Mouse (Mus musculus) liver, embryonic 15.5 days (tissue): Measurements from ENCODE around the gene Trim80. TPM values are rescaled to one million over a fixed set of nuclear protein-coding genes. Genes with fewer than 3 reads are reported as not detected.
A peak's percentile ranks its signal among the peaks of the same experiment; 100 is the strongest.
"Not testable (repeated sequence)": the region's sequence is repeated elsewhere in the genome, so short reads cannot be mapped to it uniquely, and the experiment has no call there.

Source experiments
- ATAC-seq: fragments of 200-750 bp; cut with Nextera tagmentation; 2 replicates; pipeline ENCODE4 v1.8.0; 2017; ENCODE audit warnings: moderate number of reproducible peaks, mild to moderate bottlenecking, moderate library complexity; ENCODE audit not compliant: insufficient read depth
- H3K27ac ChIP-seq: fragments of 300-500 bp; sonication (generic); replicated peaks from 2 replicates; pipeline ENCODE4 v1.5.1; 2015; ENCODE audit warnings: mild to moderate bottlenecking, inconsistent platforms
- H3K27me3 ChIP-seq: fragments of 300-500 bp; sonication (generic); 2 replicates; pipeline ENCODE4 v1.6.1; 2015; ENCODE audit warnings: mild to moderate bottlenecking, inconsistent platforms
- H3K36me3 ChIP-seq: fragments of 300-500 bp; sonication (generic); replicated peaks from 2 replicates; pipeline ENCODE4 v1.6.1; 2015; ENCODE audit warnings: moderate library complexity, mild to moderate bottlenecking, inconsistent platforms
- H3K4me1 ChIP-seq: fragments of 300-500 bp; sonication (generic); replicated peaks from 2 replicates; pipeline ENCODE4 v1.6.1; 2015; ENCODE audit warnings: inconsistent platforms
- H3K4me2 ChIP-seq: fragments of 300-500 bp; sonication (generic); 2 replicates; pipeline ENCODE4 v1.6.1; 2015; ENCODE audit warnings: moderate library complexity, mild to moderate bottlenecking, inconsistent platforms
- H3K4me3 ChIP-seq: fragments of 300-500 bp; sonication (generic); replicated peaks from 2 replicates; pipeline ENCODE4 v1.5.1; 2015; ENCODE audit warnings: mild to moderate bottlenecking, inconsistent platforms
- H3K9ac ChIP-seq: fragments of 300-500 bp; sonication (generic); 2 replicates; pipeline ENCODE4 v1.6.1; 2015; ENCODE audit warnings: moderate library complexity, mild to moderate bottlenecking, inconsistent platforms
- H3K9me3 ChIP-seq: fragments of 300-500 bp; sonication (generic); replicated peaks from 2 replicates; pipeline ENCODE4 v1.6.1; 2016; ENCODE audit warnings: inconsistent platforms
- WGBS: fragments of 180-500 bp; shearing (Covaris S2); methylation state at CpG from one replicate; pipeline ENCODE4 v1.1.7; 2015; ENCODE audit warnings: mixed read lengths; ENCODE audit not compliant: insufficient replicate concordance; 5-methylcytosine and 5-hydroxymethylcytosine counted together
- polyA plus RNA-seq: library from polyadenylated mRNA; unstranded; fragments of >200 nt; fragmentation: Nextera tagmentation; extraction: Ambion mirVana; gene quantifications from 2 replicates; pipeline ENCODE4 v1.2.1, GENCODE M21; 2015

The Trim80 gene
- polyA plus RNA-seq, 1 experiment from 2014 or later = 0.55 TPM

- H3K27me3 ChIP-seq = no peaks in the 10 kb centered on the region; the same call in 1 of the 2 replicates
- no peak overlapping the region for H3K4me3 ChIP-seq
- WGBS = 64% methylated on average over 7 of the region's 7 CpGs
- H3K9me3 ChIP-seq = no peaks in the 10 kb centered on the region
- H3K4me1 ChIP-seq = peaks cover 18% of the 10 kb centered on the region
- no peak for ATAC-seq
- H3K4me2 ChIP-seq = no peak overlapping the region
- peak overlapping the region; percentile 69; the same call in 1 of the 2 replicates for H3K27ac ChIP-seq
- no peaks in the 10 kb centered on the region for H3K36me3 ChIP-seq
- H3K9ac ChIP-seq = no peak overlapping the region
Measured at GRCm38 (mm10) chr11:115450176-115450575, 9.8 kb downstream of the Trim80 start.

GRCm38 (mm10) chr11:115451781-115452241 is 11.5 kb downstream of the Trim80 start:
- H3K9ac ChIP-seq = no peak overlapping the region
- no peak overlapping the region for H3K27ac ChIP-seq
- H3K36me3 ChIP-seq = no peaks in the 10 kb centered on the region
- ATAC-seq = no peak
- H3K4me1 ChIP-seq = peaks cover 10% of the 10 kb centered on the region
- H3K27me3 ChIP-seq = no peaks in the 10 kb centered on the region
- no peak overlapping the region for H3K4me2 ChIP-seq
- 54% methylated on average over 8 of the region's 8 CpGs for WGBS
- no peaks in the 10 kb centered on the region for H3K9me3 ChIP-seq
- no peak overlapping the region for H3K4me3 ChIP-seq

DNA sequence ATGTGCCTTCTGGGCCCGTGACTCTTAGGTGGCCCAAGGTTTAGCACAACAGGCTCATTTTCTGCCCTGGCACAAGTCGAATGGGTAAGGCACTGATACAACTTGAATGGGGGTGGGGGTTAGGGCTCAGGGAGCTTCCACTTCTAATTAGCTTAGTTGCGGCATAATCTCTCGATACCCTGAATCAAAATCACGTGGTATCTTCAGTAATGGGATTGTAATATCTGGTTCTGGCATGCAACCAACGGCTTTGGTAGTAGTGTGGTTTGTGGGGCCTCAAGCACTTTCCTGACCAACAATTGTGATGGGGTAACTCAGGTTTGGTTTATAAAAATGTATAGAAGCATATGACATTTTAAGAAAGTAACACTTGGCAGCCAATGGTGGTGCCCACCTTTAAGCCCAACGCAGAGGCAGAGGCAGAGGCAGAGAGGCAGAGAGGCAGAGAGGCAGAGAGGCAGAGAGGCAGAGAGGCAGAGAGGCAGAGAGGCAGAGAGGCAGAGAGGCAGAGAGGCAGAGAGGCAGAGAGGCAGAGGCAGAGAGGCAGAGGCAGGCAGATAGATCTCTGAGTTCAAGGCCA is 12.0 kb downstream of the Trim80 start:
- Histone ChIP-seq H3K27me3 (no peaks in the 10 kb centered on the region), H3K9me3 (no peaks in the 10 kb centered on the region), H3K9ac (no peak overlapping the region), H3K4me2 (no peak overlapping the region), H3K36me3 (no peaks in the 10 kb centered on the region), H3K27ac (no peak overlapping the region), H3K4me3 (no peak overlapping the region), H3K4me1 (peaks cover 9% of the 10 kb centered on the region)
- ATAC-seq = no peak
- WGBS = 62% methylated on average over 7 of the region's 7 CpGs

DNA sequence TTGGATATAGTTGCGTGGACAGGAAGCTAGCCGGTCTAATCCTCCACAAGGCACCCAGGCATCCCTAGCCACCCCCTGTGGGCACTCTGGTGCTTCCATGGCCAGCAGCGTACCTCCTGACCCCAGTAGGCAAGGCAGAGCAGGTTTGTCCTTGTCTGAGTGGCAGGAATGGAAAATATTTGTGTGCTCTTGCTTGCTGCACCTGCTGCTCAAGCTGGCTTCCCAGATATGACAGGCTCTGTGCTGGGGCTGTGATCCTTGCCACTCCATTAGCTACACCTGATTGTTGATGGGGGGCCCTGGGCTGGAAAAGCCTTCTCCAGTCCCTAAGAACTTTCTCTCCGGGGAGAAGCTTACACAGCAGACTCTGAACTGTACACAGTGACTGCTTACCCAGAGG is 13.0 kb downstream of the Trim80 start:
- Histone ChIP-seq H3K9ac (no peak overlapping the region), H3K27ac (no peak overlapping the region), H3K36me3 (no peaks in the 10 kb centered on the region), H3K27me3 (no peaks in the 10 kb centered on the region), H3K4me2 (no peak overlapping the region), H3K4me3 (no peak overlapping the region), H3K4me1 (peaks cover 9% of the 10 kb centered on the region), H3K9me3 (no peaks in the 10 kb centered on the region)
- ATAC-seq = no peak
- WGBS = 48% methylated on average over 4 of the region's 4 CpGs

- not testable (repeated sequence) for H3K9ac ChIP-seq, ATAC-seq, H3K9me3 ChIP-seq, H3K36me3 ChIP-seq, H3K27ac ChIP-seq, H3K27me3 ChIP-seq, H3K4me3 ChIP-seq, H3K4me2 ChIP-seq, H3K4me1 ChIP-seq
- 56% methylated on average over 6 of the region's 6 CpGs for WGBS
Measured at GRCm38 (mm10) chr11:115454822-115455221, 14.5 kb downstream of the Trim80 start.

DNA sequence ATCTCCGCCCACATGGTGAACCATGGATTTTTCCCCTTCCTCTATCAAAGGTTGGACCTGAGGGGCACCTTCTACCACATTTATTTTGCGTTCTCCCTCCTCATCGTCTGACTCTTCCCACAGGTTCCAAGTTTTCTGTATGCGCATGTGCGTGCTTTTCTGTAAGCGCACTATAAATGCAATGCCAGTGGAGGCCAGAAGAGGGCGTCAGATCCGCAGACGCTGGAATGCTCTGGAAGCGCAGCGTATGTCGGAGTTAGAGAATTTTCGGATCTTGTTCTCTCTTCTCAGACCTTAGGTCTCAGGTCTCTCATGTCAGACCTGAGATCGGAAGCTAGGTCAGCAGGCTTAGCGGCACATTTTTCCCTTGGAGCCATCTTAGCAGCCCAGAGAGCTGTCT is 15.3 kb downstream of the Trim80 start:
- Histone ChIP-seq H3K4me2 (no peak overlapping the region), H3K9ac (no peak overlapping the region), H3K4me1 (peaks cover 3% of the 10 kb centered on the region; the same call in 1 of the 2 replicates), H3K9me3 (no peaks in the 10 kb centered on the region), H3K36me3 (no peaks in the 10 kb centered on the region), H3K4me3 (no peak overlapping the region), H3K27me3 (0 out of 2 replicates have a peak, but pooled peaks cover 2% of the 10 kb centered on the region), H3K27ac (no peak overlapping the region)
- 77% methylated on average over 15 of the region's 15 CpGs for WGBS
- ATAC-seq = no peak

DNA sequence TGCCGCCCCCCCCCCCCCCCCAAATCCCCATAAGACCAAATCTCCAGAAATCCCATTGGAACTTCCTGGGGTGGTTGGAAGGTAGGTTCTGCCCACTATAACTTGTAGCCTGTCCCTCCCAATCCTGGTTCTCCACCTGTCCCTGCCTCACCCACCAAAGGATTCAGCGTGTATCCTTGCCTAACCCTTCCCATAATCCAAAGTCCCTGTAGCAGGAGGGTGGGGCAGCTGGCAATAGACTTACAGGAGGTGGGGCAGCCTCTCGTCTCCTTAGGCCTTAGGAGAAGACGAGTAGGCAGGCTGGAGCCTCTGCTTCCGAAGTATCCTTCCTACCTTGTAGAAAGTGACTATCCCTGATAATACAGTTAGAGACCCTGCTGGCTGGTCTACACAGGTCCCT is 15.8 kb downstream of the Trim80 start:
- Histone ChIP-seq H3K4me2 (no peak overlapping the region), H3K27ac (no peak overlapping the region), H3K4me1 (peaks cover 3% of the 10 kb centered on the region; the same call in 1 of the 2 replicates), H3K9me3 (no peaks in the 10 kb centered on the region), H3K4me3 (no peak overlapping the region), H3K36me3 (no peaks in the 10 kb centered on the region), H3K9ac (no peak overlapping the region), H3K27me3 (0 out of 2 replicates have a peak, but pooled peaks cover 5% of the 10 kb centered on the region)
- ATAC-seq = no peak
- WGBS = 66% methylated on average over 5 of the region's 5 CpGs

DNA sequence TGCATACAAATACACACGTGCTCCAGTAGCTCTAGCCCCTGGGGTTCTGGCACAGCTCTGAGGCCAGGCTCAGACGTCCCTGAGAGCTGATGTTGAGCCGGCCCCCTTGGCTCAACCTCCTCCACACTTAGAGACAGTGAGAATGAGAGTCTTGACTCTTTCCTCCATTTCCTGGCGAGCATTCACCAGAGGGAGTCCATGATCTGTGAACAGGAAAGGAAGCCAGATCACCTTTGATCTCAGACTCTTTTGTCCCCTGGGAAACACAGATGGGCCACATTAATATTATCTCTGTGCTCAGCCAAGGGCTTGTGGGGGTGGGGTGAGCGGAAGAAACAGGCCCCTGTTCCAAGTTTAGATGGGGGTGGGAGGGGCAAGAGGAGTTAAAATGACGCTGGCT is 17.1 kb downstream of the Trim80 start:
- peaks cover 12% of the 10 kb centered on the region; the same call in 1 of the 2 replicates for H3K27me3 ChIP-seq
- WGBS = 35% methylated on average over 6 of the region's 6 CpGs
- H3K36me3 ChIP-seq = no peaks in the 10 kb centered on the region
- peaks cover 3% of the 10 kb centered on the region; the same call in 1 of the 2 replicates for H3K4me1 ChIP-seq
- H3K4me3 ChIP-seq = no peak overlapping the region
- H3K9ac ChIP-seq = no peak overlapping the region
- H3K9me3 ChIP-seq = no peaks in the 10 kb centered on the region
- no peak overlapping the region for H3K27ac ChIP-seq
- no peak for ATAC-seq
- H3K4me2 ChIP-seq = no peak overlapping the region

DNA sequence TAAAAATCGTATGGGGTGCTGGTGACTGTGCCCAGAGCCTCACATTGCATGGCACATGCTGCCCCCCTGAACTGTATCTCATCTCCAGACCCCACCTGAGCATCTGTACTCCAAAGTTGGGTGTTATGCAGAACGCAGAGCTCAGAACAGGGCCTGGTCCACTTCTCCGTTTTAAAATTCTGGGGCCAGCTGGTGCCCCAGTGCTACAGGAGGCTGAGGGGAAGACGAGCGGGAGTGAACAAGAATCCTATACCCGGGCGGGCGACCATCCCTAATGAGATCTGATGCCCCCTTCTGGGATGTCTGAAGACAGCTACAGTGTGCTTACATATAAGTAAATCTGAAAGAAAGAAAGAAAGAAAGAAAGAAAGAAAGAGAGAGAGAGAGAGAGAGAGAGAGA is 20.6 kb downstream of the Trim80 start:
- 24% methylated on average over 8 of the region's 8 CpGs for WGBS
- no peaks in the 10 kb centered on the region for H3K9me3 ChIP-seq
- peaks cover 23% of the 10 kb centered on the region; the same call in 1 of the 2 replicates for H3K27me3 ChIP-seq
- H3K4me2 ChIP-seq = no peak overlapping the region
- no peaks in the 10 kb centered on the region for H3K36me3 ChIP-seq
- no peak for ATAC-seq
- no peaks in the 10 kb centered on the region; the same call in 1 of the 2 replicates for H3K4me1 ChIP-seq
- no peak overlapping the region for H3K4me3 ChIP-seq
- H3K9ac ChIP-seq = no peak overlapping the region
- H3K27ac ChIP-seq = no peak overlapping the region

DNA sequence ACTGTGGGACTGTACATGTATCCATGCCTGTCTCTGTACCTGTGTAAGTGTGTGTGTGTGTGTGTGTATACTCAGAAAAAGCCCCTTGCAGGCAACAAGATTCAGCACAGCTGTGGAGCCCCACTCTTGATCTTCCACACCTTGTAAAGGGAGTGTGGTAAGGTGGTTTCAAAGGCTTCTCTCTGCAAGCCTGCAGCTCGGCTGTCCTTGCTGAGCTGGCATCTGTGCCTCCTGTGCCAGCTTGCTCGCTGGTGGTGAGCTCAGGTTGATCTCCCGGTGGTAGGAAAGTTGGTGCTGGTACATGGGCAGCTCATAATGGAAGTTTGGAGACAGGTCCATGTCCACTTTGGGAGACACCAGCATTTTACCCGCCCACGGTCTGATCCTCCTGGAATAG is 21.5 kb downstream of the Trim80 start:
- H3K4me2 ChIP-seq = no peak overlapping the region
- WGBS = 57% methylated on average over 5 of the region's 5 CpGs
- H3K36me3 ChIP-seq = no peaks in the 10 kb centered on the region
- H3K27ac ChIP-seq = no peak overlapping the region
- ATAC-seq = no peak
- H3K27me3 ChIP-seq = peaks cover 23% of the 10 kb centered on the region; the same call in 1 of the 2 replicates
- H3K4me1 ChIP-seq = no peaks in the 10 kb centered on the region; the same call in 1 of the 2 replicates
- no peak overlapping the region for H3K9ac ChIP-seq
- H3K9me3 ChIP-seq = no peaks in the 10 kb centered on the region
- H3K4me3 ChIP-seq = no peak overlapping the region

GRCm38 (mm10) chr11:115462243-115462891 is 22.0 kb downstream of the Trim80 start, which contains the start of gene Slc16a5:
Gene Slc16a5 (plus strand): TSS chr11:115462474.
- H3K9ac ChIP-seq = no peak within 1 kb of the TSS
- ATAC-seq = peak; percentile 16; the same call in 1 of the 2 replicates
- peaks cover 23% of the 10 kb centered on the region; the same call in 1 of the 2 replicates for H3K27me3 ChIP-seq
- H3K4me1 ChIP-seq = no peaks in the 10 kb centered on the region; the same call in 1 of the 2 replicates
- no peak within 1 kb of the TSS for H3K27ac ChIP-seq
- H3K9me3 ChIP-seq = no peaks in the 10 kb centered on the region
- 51% methylated on average over 16 of the region's 16 CpGs for WGBS
- H3K36me3 ChIP-seq = no peaks in the 10 kb centered on the region
- H3K4me2 ChIP-seq = no peak within 1 kb of the TSS
- H3K4me3 ChIP-seq = no peak within 1 kb of the TSS
